Mouse (Mus musculus): Measurements from ENCODE around the gene Olfr641.

The Olfr641 gene

DNA sequence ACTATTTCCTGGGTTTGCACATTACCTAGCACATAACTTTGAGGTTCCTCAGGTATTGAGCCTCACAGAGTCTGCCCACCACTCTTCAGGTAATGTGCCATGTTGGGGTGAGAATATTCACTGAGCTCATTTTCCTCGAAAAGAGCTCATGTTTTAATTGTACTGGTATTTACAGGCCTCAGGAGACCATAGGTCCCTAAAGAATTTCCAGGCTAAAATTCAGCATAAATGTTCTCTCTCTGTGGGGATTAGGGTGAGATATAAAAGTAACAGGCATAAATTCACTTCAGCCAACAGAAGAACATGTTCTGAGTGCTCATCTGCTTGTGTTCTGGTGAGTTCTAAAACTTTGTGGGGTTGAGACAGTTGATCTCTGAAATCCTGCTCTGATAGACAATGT lies at the start of gene Olfr641:
Gene Olfr641, plus strand, starts transcription at position 301 of the 400 bp plus-strand sequence.
- no peak for DNase-seq (ENCODE audit: low spot score)

DNA sequence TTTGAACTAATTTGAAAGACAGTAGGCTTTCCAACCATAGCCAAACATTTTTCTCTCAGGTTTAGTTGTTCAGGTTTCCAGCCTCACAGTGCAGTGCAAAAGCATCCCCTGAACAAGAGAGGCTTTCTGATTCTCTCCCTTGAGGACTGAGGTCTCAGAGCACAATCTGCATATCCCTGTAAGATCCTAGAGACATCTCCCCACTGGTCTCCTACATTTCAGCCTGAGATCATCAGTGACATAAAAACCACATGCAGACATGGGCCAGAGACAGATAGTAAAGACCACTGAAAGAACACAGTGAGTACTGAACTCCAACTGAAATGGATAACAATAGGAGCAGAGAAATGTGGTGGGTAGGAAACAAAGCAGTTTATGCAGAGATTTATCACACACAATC lies 36.8 kb upstream of the Olfr641 start, which contains the start of gene Olfr638:
Gene Olfr638, plus strand, starts transcription at position 301 of the 400 bp plus-strand sequence.
- no peak for DNase-seq (ENCODE audit: low spot score)

DNA sequence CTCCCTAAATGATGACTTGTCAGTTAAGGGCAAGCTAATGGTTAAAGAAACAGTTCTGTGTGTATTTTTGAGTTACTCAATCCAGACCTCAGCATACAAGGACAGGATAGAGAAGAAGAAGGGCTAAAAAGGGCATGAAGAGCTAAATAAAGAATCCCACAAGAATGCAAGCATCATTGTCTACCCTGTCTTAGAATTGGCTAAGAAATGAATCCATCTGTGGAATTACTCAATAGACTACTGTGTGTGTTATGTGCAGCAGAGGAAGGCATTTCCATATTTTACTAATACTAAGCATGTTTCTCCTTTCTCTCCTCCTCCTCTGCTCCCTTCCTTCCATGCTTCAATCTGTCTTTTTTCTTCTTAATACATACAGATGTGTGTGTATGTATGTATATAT lies 36.1 kb upstream of the Olfr641 start:
- DNase-seq (ENCODE audit: low spot score) = no peak

DNA sequence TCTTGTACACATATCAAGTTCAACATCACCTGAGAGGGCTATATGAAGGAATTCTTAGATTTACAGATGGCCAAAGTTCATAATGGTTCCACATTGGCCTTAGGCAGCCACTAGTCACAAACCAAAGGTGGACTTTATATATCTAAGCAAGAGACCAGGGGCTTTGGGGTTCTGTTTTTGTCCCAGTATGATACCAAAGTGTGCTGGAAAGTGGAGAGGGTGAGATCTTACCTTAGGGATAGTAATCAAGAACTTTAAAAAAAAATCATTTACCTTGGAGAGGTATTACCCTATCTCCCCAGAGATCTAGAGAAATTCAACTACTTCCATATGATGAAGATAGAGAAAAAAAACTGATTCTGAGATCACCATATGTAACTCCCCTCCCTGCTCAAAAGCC lies 18.0 kb upstream of the Olfr641 start, which contains the start of gene Olfr639:
Gene Olfr639, minus strand, starts transcription at position 101 of the 400 bp plus-strand sequence.
- no peak for DNase-seq (ENCODE audit: low spot score)

DNA sequence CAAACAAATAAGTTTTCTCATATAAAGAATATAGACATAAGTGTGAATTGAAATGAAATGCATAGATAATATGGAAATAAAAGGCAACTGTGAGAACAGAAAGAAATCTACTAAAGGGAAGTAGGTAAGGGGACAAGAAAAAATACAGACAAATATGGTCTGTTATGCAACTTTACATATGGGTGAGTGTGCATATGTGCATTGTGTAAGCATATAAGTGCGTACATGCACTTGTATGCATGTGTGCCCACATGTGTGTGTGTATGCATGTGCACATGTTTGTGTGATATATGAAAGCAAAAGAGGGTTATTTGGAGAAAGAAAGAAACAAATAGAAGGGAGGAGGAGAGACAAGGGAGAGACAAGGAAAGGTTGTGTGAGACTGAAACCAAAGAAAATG lies 16.3 kb upstream of the Olfr641 start:
- DNase-seq (ENCODE audit: low spot score) = no peak

DNA sequence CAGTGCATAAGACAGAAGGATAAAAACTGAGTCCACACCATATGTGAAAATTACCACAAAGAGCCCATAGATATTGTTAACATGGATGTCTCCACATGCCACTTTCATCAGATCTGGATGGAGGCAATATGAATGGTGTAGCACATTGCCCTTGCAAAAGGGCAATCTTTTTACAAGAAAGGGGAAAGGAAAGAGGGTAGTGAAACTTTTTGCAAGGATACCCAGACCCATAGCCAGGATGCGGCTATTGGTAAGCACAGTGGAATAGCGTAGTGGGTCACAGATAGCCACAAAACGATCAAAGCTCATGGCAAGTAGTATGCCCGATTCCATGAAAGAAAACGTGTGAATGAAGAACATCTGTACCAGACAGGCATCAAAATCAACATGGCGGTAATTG lies 13.6 kb upstream of the Olfr641 start:
- DNase-seq (ENCODE audit: low spot score) = no peak

DNA sequence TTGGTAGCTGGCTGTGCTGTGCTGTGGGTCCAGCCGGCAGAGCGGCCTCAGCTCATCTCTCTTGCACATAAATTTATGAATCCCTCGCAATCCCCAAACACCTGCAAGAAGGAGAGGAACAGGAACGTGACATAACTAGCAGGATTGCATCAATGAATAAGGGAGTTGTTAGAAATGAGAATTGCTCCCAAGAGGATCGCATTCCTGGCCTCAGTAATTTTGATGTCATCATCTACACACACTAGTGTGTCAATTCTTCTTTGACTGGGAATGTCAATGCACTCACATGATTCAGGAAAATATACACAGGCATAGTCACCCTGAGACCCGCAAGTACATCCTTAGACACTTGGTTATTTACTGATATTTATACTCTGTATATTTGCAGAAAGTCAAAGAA lies 9.8 kb upstream of the Olfr641 start, which contains the start of gene Olfr640:
Gene Olfr640, minus strand, starts transcription at position 101 of the 400 bp plus-strand sequence.
- no peak for DNase-seq (ENCODE audit: low spot score)

DNA sequence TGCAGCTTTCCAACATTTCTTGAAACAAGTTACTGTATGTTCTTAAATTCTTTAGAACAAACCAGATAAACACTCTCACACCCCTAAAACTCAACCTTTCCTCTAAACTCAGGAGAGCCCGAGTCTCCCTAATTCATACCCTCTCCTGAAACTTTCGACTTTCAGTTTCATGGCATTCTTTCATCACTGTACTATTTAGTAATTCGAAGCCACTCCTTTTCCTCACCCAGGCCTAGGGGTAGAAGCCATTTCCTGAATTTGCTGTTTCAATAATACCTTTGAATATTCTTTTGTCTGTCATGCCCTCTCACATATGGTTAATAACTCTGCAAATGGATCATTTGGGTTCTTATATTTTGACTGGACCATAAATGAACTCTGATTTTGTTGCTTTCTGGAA lies 8.3 kb upstream of the Olfr641 start:
- DNase-seq (ENCODE audit: low spot score) = no peak

DNA sequence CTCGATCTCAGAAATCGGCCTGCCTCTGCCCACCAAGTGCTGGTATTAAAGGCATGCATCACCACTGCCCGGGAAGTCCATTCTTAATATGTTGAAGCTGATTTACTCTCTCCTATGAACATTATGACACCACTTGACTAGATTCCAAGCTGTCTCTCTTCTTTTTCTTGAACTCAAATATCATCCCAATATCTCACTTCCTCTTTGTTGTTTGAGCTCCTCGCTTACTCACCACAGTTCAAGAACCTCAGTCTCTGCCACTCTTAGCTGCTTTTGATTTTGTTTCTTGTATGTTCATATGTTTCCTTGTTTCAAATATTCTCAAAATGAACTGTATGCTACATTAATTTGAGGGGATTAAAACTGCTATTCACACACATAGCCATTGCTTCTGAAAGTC lies 15.5 kb downstream of the Olfr641 start:
- no peak for DNase-seq (ENCODE audit: low spot score)

DNA sequence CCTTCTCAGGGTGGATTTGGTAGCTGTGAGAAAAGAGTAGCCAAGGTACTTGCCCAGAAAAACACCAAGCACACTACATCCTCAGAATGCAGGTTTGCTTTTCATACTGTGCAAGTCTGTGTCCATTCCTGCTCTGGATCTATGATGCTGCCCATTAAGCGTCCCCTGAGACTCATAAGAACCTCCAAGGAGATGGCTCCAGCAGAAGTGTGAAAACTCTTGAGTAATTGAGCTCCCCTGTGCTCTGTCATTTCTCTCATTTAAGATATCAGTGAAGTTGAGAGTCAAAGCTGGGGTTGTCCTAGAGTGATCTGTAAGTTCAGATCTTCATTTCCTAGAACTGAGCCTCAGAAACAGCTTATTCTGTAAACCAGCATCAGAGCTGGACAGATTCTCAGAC lies 17.3 kb downstream of the Olfr641 start, which contains the start of gene Olfr642:
Gene Olfr642, minus strand, starts transcription at position 101 of the 400 bp plus-strand sequence.
- no peak for DNase-seq (ENCODE audit: low spot score)

DNA sequence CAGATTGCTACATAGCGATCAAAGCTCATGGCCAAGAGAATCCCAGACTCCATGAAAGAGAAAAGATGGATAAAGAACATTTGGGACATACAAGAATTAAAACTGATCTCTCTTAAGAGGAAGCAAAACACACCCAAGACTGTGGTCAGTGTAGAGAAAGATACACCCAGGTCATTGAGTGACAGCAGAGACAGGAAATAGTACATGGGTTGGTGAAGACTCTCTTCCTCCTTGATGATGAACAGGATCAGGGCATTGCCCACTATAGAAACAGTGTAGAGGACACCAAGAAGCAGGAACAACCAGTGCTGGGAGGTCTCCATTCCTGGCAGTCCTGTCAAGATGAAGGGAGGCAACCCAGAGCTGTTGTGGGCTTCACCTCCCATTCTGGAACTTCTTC lies 24.0 kb downstream of the Olfr641 start:
- DNase-seq (ENCODE audit: low spot score) = no peak

DNA sequence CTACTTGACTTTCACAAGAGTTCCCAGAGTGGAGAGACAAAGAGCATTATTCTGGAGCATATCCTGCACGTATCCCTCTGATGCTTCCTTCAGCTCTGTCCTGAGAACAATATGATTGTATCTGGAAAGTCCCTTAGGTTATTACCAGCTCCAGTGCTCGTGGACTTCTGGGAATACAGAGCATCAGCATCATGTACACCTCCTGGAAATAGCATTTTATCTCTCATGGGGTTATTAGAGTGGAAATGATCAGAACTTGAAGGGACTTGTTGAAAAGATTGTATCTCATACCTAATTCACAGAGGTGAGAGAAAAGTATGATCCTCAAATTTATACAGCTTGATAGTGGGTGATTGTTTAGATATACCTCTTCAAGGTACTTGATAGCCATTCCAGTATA lies 26.1 kb downstream of the Olfr641 start, which contains the start of gene 4930516K23Rik:
Gene 4930516K23Rik, minus strand, starts transcription at position 101 of the 400 bp plus-strand sequence.
- DNase-seq (ENCODE audit: low spot score) = no peak

DNA sequence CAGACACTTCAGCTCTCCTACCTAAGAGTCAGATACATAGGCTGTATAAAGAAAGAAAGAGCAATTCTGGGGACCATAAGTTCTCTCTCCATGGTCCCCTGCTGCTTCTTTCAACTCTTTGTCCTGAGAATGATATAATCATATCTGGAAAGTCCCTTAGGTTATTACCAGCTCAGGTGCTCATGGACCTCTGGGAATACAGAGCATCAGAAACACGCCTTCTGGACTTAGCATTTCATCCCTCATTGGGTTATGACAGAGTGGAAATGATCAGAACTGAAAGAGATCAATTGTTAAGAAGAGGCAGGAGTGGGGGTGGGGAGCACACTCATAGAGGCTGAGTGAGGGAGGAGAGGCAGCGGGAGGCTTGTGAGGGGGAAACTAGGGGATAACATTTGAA lies 36.5 kb downstream of the Olfr641 start, which contains the start of gene Olfr644:
Gene Olfr644, minus strand, starts transcription at position 101 of the 400 bp plus-strand sequence.
- DNase-seq (ENCODE audit: low spot score) = no peak

DNA sequence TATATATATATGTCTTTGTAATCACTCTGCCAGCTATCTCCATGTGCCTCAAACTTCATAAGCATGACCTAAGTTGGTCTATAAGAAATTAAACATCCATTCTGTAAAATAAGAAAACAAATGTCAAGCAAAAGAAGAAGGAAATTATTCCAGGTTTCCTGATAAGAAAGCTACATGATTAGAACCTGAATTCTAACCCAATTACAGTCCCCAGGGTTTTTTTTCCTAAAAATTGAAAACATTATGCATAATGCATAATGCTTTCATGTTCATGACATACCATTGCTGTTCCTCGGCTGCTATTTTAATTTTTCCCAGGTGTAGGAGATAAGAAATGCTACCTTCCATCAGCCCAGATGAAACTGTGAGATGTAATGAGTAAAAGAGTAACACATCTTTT lies 50.1 kb downstream of the Olfr641 start, which contains the start of gene Olfr645:
Gene Olfr645, minus strand, starts transcription at position 101 of the 400 bp plus-strand sequence.
- DNase-seq (ENCODE audit: low spot score) = no peak

Data from ovary, postnatal 36 days (tissue).